Mouse (Mus musculus) frontal cortex, postnatal 25 days (tissue): ENCODE results near the gene Creb3.
A peak's percentile ranks its signal among the peaks of the same experiment; 100 is the strongest.
"Not testable (repeated sequence)": the region's sequence is repeated elsewhere in the genome, so short reads cannot be mapped to it uniquely, and the experiment has no call there.

Experiments
- DNase-seq, 2 experiments: peaks; one replicate each; pipeline ENCODE4 v3.0.0; 2022; ENCODE audit warnings: low spot score in 2 of 2

The Creb3 gene

DNA sequence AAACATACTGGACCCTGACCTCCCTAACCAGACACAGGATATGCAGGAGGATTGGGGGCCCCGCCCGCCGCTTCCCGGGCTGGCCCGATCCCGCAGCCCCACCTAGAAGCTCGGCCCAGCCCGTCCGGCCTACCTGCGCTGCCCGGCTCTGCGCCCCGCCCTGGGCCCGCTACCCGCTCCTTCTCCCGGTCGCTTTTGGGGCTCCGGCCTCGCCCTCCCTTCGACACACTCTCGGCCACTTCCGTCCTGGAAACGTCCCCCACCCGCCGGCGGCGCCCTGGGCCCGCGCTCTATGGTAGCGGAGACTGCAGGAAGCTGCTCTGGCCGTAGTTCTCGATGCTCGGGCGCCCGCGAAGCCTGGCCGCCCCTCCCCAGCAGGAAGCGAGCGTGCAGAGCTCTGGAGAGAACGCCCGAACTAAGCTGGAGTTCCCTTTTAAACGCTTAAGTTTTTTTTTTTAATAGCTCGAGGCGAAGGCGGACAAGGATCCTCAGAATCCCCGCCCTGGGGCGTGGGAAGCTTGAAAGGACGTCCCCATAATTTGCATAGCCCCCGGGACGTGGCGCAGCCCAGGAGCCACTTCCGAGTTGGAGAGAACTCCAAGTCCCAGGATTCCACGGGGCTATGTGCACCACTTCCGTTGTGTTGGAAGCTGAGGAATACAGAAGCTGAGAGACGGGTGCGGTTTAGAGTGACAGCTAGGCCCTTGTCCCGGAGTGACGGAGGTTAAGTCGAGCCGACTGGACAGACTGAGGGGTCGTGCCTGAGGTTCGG, at the start of gene Creb3, which contains the start of gene Tln1:
Creb3 (plus strand) TSS at position 336 of the 772 bp plus-strand sequence.
Tln1 (minus strand) TSS at position 695 of the 772 bp plus-strand sequence.
- DNase-seq = peak; percentile 86 to 94

DNA sequence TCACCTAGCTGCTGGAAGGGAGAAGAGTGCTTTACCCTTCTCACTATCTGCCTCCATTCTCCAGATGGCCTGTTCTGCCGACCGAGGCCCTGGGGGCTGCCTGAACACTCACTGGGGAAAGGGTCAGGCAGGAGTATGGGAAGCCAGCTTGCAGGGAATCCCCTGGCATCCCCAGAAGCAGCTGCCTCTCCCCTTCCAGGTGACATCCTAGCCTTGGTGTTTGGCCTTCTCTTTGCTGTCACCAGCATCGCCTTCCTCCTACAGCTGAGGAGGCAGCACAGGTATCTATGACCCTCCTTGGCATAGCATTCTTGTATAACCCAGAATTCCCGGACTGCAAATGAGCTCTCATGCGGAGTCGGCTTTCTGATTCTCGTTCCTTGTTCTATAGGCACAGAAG, 49.5 kb upstream of the Creb3 start:
- DNase-seq = no peak

DNA sequence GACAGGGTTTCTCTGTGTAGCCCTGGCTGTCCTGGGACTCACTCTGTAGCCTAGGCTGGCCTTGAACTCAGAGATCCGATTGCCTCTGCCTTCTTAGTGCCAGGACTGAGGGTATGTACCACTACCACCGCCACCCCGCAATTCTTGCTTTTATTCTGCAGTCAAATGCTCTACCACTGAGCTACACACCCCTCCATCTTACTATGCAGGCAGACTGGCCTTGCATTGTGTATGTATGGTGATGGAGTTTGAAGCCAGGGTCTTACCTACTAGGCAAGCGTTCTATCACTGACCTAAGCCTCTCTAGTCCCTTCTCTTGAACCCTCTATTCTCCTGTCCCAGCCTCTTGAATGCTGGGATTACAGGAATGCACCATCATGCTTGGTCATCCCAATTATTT, 48.8 kb upstream of the Creb3 start:
- DNase-seq = no peak

DNA sequence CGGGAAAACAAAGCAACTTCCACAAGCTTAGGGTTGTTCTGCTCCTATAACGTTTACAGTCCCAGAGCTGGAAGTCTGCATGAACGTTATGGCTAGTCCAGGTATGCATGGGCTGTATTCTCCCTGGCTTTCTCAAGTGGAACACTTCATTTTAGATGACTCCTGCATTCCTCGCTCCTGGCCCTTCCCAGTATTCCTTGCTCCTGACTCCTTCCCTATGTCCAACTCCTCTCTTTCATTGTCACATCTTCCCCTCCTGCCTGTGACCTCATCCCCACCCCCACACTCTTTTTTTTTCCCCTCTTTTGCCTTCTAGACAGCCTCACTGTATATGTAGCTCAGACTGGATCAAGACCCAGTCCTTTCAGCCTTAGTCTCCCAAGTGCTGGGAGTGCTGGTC, 48.3 kb upstream of the Creb3 start:
- no peak for DNase-seq

DNA sequence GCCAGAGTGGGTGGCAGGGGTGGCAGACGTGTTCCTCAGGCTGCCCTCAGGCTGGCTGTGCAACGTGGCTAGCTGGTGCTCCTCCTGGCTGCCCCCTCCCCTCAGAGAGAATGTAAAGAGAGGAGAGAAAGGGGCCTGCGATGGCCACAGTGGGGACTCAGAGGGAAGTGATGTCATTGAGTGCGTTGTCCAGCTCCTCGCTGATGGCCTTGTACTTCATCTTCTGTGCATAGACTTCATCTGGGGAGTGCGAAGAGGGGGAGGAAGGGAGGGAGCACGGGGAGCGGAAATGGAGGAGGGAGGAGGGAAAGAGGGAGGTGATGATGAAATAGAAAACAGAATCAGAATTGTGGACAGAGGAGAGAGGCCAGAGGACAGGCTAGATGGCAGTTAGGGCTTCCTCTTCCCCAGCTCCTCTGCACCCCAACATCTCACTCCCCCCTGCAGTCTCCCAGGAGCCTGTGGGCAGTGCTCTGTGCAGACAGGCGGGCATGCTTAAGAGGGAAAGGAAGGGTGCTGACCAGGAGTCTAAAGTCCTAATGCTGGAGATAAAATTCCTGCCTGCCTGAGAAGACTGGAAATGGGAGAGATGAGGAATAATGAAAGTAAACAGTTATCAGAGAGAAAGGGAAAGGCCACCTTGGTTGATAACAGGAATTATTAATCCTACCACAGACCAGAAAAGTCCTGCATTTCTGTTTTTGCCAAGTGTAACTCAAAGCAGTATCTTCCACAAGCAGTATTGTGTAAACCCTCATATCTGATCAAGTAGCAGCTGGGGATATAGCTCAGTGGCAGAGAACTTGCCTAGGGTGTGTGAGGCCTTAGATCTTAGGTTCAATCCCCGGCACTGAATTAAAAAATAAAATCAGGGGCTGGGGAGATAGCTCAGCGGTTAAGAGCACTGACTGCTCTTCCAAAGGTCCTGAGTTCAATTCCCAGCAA, 46.1 kb upstream of the Creb3 start:
- no peak for DNase-seq

DNA sequence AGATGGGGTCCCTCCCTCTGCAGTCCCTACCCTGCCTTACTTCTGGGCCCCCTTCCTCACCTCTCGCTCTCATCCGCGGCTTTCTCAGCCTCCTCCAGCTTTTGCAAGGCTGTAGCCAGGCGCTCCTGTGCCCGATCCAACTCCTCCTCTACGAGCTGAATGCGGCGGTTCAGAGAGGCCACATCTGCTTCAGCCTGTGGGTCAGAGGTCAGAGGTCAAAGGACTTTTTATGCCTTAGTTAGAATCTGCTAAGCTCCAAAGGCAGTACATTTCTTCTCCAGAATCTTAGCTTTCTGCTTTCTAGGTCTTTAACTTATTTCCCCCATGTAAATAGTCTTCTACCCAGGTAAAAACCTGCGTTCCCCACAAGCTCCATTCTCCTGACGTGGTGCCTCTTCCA, 42.6 kb upstream of the Creb3 start:
- DNase-seq = no peak

DNA sequence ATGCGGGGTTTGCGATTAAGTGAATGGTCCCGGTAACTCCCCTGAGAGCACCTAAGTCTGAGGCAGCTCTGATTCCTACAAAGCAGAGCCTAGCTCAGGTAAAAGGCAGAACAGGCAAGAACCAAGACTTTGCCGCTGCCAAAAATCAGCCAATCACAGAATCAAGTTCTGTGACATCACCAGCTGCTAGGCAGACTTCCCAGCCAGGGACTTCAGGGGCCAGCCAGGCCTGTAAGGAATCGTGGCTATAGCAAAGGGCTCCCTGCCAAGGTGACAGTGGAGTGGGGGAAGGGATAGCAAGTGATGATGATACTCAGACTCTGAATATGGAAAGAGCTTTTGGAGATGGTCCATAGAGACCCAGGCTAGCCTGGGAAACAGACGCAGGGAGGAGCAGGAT, 42.2 kb upstream of the Creb3 start:
- peak; percentile 84 to 91 for DNase-seq

DNA sequence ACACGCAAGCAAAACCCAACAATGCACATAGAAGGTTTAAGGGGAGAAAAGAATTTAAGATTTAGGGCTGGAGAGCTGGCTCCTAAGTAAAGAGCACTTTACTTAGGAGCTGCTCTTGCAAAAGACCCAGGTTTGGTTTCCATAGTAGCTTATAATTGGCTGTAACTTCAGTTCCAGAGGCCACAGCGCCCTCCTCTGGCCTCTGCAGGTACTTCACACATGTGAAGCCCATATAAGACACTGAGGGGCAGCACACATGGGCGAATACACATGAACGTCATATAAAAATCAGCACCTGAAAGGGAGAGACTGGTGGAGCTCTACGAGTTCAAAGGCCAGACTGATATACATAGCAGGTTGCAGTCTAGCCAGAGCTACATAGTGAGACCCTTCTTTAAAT, 34.3 kb upstream of the Creb3 start:
- no peak for DNase-seq

DNA sequence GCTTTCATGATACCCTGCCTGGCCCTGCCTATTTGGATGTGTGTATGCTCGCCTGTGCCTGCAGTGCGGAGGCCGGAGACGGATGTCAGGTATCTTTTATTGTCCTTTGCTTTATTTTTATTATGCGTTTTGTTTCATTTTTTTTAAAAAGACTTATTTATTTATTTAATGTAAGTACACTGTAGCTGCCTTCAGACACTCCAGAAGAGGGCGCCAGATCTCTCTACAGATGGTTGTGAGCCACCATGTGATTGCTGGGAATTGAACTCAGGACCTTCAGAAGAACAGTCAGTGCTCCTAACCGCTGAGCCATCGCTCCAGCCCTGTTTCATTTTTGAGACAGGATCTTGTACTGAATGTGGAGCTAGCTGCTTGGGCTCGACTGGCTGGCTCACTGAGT, 33.6 kb upstream of the Creb3 start:
- no peak for DNase-seq

DNA sequence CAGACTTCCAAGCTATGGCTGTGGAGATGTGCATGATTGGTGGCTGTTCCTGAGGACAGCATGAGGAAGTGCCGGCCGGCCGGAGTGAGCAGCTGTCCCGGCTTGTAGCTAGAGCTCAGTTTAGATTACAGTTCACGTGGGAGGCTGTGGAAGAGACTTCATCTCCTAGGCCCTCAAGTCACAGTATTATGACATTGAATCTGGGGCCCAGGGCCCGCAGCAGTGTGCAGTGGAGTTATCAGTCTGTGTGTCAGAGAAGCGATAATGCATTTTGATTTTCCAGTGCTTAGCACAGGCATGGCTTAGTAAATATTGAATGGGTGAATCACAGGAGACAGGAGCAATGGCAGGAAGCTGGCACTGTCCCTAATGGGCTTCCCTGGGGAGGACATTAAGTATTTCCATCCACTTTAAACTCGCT, 32.0 kb upstream of the Creb3 start:
- DNase-seq = no peak

DNA sequence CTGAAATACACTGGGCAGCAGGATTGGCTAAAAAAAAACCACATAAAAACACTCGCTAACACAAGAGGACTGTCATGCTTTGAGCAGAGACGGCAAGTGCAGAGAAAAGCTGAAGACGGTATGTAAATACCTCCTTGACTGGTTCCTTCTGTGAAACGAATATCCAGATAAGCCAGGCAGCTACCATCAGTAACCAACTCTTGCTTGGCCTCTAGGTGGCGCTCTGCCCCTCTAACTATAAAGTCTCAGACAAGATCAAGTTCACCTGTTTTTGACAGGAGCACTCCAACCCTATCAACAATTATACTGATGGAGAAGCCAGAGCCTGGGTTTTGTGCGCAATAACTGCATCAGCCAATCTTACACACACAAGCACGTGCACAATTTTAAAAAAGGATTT, 31.6 kb upstream of the Creb3 start:
- peak; percentile 65 to 68 for DNase-seq

DNA sequence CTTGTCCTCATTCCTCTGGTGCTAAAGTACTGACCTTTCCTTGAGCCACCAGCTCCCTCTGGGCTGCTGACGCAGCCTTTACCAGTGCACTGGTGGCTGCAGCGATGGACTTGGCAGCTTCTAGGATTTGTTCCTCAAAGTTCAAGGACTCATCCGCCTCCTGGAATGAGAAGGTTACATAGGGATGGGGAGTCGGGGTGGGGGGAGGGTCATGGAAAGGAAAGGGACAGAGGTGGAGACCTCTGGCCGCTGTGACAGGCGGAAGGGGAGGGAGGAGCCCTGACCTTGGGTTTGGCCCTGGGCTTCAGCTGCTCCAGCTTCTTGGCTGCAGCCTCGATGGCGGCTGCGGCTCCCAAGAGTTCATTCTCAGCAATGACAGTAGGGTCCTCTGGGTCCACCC, 28.9 kb upstream of the Creb3 start:
- DNase-seq = no peak

DNA sequence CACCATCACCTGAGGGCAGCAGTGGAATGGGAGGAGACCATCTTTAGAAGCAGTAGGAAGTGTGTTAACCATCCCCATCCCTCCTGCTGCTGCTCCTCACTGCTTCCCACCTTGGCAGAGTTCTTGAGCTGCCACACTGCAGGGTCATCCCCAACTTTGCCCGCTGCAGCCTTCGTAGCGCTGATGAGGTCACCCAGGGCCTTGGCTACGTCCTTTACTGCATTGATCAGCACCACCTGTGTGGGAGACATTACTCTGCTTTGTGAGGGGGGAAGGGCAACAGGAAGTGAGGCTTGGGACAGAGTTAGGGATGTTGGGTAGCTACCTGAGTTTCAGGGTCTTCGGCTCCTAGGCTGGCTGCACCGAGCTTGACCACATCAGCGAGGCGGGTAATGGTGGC, 26.5 kb upstream of the Creb3 start:
- DNase-seq = no peak

DNA sequence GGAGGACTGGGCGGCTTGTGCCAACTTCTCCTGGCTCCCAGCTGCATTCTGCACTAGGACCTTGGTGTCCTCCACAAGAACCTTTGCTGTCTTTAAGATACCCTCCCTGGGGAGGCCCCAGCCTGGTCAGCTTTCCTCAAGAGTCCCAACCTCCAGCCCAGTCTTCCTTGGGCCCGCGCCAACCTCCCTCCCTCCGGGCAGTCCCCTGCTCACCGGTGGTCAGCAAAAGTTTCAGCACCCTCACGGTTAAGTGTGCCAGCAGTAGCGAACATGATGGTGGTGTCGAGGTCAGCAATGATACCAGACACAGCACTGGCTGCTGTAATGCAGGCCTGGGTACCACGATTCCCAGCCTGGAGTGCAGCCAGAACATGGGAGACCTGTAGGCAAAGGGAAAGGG, 26.1 kb upstream of the Creb3 start:
- DNase-seq = no peak

DNA sequence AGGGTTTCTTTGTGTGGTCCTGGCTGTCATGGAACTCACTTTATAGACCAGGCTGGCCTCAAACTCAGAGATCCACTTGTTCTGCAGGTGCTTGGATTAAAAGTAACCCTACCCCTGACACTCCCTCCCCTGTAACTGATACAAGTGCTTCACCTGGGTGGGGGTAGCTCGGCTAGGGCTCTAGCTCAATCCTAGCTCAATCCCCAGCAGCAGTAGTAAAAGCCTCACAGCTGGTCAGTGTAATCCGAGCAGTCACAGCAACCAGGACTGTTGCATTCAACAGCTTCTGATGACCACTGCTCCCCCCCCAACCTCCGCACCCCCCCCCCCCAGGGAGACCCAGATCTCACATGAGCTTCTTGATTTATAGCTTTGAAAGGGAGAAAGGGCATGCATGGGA, 20.1 kb upstream of the Creb3 start:
- no peak for DNase-seq

DNA sequence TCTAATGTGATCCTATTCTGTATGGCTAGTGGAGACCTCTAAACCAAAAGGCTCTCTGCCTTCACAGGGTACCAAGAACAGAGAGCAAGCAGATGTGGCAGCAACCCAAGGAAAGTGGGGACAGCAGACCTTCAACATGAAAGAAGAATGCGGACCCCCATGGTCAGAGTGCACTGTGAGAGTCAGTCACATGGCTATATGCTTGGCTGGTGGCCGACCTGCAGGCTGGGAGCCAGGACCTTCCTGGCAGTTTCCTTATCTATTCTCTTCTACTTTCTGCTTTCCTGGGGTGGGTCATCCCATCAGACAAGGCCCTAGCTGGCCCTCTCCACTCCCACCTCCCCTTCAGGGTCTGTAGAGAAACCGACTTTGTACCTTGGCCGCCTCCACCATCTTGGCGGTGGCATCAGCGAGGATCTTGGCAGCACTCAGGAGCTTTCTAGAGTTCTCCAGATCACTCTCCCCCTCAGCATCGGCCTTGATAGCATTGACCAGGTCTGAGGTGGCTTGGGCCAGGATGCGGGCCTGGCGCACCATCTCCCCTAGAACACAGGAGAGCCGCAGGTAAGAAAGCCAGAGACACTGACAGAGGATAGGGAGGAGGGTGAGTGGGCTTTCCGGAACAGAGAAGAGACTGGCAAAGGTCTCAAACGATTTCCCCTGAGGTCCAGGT, 15.6 kb upstream of the Creb3 start:
- DNase-seq = no peak

DNA sequence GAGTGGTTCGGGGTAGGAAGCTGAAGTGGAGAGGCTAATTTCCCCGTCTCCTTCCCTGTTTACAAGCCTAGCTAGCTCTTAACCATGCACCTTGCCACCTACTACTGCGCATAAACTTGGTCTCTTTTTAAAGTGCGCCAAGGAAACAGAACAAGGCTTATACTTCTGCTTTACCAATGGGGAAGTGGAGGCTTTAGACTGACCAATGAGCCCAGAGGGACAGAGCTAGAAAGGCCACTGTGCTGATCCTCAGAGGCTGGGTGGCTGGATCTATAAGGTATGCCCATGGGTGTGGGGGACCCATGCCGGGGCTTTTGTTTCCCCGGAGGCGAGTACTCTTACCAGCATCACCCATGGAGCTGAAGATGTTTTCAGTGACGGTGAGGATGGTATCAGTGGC, 15.0 kb upstream of the Creb3 start:
- no peak for DNase-seq

DNA sequence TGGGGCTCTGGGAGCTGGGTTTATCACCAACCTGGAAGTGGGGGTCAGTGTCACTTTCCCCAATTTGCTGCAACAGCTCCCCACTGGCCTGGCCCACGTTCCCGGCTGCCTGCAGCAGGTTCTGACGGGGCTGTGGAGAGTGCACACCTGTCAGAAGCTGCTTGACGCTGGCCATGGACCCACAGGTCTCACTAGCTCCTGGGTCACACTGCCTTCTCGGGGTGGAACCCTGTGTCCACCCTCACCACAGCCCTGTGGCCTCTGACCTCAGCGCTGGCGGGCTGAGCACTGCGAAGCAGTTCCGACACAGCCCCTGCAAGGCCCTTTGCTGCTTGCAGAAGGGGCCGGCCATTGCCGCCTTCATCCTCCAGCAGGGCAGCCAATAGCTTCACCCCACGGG, 13.1 kb upstream of the Creb3 start:
- DNase-seq = no peak

DNA sequence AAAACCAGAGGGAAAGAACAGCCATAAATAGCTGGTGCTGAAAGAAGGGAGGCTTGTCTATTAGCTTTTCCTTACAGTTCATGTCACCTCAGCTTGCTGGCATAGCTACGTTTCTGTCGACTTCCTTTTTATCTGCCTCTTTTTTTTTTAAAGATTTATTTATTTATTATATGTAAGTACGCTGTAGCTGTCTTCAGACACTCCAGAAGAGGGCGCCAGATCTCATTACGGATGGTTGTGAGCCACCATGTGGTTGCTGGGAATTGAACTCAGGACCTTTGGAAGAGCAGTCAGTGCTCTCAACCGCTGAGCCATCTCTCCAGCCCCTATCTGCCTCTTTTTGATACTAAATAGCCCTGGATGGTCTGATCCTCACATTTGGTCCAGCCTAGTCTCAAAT, 10.3 kb upstream of the Creb3 start:
- not testable (repeated sequence) for DNase-seq

DNA sequence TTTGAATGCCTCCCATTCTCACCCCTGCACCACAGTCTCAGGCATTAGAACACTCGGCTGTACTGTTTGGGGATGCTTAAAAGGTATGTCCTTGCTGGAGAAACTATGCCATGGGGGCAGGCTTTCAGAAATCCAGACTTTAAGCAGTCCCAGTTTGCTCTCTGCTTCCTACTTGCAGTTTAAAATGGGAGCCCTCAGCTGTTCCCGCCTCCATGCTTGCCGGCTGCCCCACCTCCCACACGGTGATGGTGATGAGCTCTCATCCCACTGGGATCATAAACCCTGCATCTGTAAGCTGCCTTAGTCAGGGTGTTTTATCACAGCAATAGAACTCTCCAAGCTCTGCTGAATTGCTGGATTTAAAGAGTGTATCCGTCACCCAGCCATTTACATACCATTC, 9.7 kb upstream of the Creb3 start:
- DNase-seq = peak in 1 of 2 experiments; percentile 41

DNA sequence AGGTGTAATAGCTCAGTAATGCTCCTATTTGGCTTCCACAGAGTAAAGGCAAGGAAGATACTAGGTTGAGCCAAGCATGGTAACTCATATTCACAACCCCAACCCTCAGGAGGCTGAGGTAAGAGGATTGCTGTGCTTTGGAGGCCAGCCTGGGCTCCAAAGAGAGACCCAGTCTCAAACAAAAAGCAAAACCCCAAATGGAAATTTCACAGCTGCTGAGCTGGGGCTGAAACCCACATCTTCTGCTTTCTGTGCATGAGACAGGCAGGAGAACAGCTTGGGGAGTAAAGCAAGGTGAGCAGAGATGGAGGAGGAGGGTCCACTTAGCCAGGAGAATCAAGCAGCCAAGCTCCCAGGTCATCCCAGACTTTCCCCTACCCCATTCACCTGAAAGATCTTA, 8.2 kb upstream of the Creb3 start:
- DNase-seq = no peak

DNA sequence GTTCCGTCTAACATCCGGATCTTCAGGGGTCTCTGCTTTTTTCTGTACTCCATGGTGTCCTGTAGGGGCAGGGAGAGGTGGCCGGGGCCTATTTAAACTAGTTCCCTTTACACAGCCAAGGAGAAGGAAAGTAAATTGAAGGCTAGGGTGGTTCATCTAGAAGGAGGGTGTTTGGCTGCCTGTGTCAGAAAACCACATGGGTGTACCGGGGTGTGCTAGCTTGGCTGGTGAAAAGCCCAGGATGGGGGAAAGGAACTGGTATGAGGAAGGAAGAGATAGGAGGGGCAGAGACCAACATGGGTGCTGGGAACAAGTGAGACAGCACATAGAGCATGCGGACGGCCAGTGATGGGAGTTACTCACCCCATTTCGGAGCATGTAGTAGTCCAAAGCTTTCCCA, 6.2 kb upstream of the Creb3 start:
- no peak for DNase-seq
